Mouse (Mus musculus) C2C12 (cell line): ENCODE results near the gene Itgad.

Source experiments
- CEBPB ChIP-seq: IDR thresholded peaks from one replicate; pipeline ENCODE4 v1.6.1; 2011; ENCODE audit warnings: low read depth, mild to moderate bottlenecking, control low read depth, moderate library complexity
- CTCF ChIP-seq: IDR thresholded peaks from one replicate; pipeline ENCODE4 v1.5.1; 2011; ENCODE audit not compliant: control insufficient read depth, insufficient read depth, insufficient read length
- FOSL1 ChIP-seq: IDR thresholded peaks from one replicate; pipeline ENCODE4 v1.8.0; 2011; ENCODE audit warnings: mild to moderate bottlenecking, low read length; ENCODE audit not compliant: poor library complexity, insufficient read depth, severe bottlenecking
- MAX ChIP-seq: IDR thresholded peaks from one replicate; pipeline ENCODE4 v1.6.1; 2011; ENCODE audit warnings: mild to moderate bottlenecking, control low read depth
- MYOD1 ChIP-seq: IDR thresholded peaks from one replicate; pipeline ENCODE4 v1.6.1; 2011; ENCODE audit warnings: low read depth; ENCODE audit not compliant: control insufficient read depth, insufficient read length
- MYOG ChIP-seq: IDR thresholded peaks from one replicate; pipeline ENCODE4 v1.6.1; 2011; ENCODE audit not compliant: control insufficient read depth, insufficient read length; ENCODE audit errors: extremely low read depth
- USF1 ChIP-seq: IDR thresholded peaks from one replicate; pipeline ENCODE4 v1.6.1; 2011; ENCODE audit warnings: low read depth, mild to moderate bottlenecking, control low read depth, moderate library complexity

DNA sequence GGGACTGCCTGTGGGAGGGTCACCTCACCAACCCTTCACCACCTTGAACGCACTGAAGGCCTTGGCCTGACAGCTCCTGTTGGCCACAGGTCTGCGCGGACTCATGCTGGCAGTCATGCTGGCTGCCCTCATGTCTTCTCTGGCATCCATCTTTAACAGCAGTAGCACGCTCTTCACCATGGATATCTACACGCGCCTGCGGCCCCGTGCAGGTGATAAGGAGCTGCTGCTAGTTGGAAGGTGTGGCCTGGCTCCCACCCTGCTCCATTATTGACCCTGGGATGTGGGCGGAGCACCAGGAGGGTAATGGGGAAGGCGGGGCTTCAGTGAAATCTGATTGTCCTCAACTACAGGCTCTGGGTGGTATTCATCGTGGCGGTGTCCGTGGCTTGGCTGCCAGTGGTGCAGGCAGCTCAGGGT lies 116.3 kb downstream of the Itgad start:
- TF ChIP-seq MYOD1 (no peak), MAX (no peak), MYOG (no peak), CTCF (no peak), USF1 (no peak), CEBPB (no peak), FOSL1 (no peak)
